Comparison of ENCODE assay signal across 24 mouse cellular contexts in the genomic region with DNA sequence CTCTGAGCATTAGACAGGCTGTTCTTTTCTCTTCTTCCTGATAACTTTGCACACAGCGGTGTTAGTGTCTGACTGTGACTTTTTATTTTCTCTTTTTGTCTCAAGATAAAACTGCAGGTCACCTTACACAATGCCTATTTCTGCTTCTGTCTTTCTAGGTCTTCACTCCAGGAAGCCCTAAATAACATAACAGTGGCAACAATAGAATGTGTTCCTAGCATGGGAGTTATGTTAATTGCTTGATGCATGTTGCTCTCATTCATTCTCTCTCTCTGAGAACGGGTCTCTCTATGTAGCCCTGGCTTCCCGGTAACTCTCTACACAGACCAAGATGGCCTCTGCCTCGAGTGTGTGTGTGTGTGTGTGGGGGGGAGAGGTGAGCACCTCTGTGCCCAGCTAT. TPM values are rescaled to one million over a fixed set of nuclear protein-coding genes. Genes with fewer than 3 reads are reported as not detected.
"Had no signal": no experiment of that assay in that cellular context is flagged by ENCODE, and none has a peak within 500 bp of the region (broad histone marks: within the 10 kb centered on the region; RNA-seq: fewer than 3 reads in every experiment).

No protein-coding gene starts in this region.

- H3K9me3 ChIP-seq: midbrain, embryonic 10.5 days; midbrain, embryonic 12.5 days; neural tube, embryonic 13.5 days; neural tube, embryonic 15.5 days had no signal

- DNase-seq: lung, adult 18-20 months; lung, embryonic 14.5 days; lung, postnatal 10 days; lung, postnatal 4 days; midbrain, embryonic 14.5 days; right cerebral cortex, postnatal 14 days; thymus, adult 18-20 months; thymus, postnatal 14 days; thymus, postnatal 36 days had no signal

- H3K36me3 ChIP-seq: midbrain, embryonic 10.5 days; midbrain, embryonic 12.5 days; neural tube, embryonic 13.5 days; neural tube, embryonic 15.5 days had no signal

- H3K27me3 ChIP-seq: neural tube, embryonic 13.5 days; neural tube, embryonic 15.5 days had no signal

- H3K27ac ChIP-seq: midbrain, embryonic 10.5 days; midbrain, embryonic 12.5 days; neural tube, embryonic 13.5 days; neural tube, embryonic 15.5 days had no signal

- H3K9ac ChIP-seq: lung, embryonic 14.5 days; midbrain, embryonic 12.5 days; neural tube, embryonic 13.5 days; neural tube, embryonic 15.5 days had no signal

- H3K4me3 ChIP-seq: midbrain, embryonic 10.5 days; midbrain, embryonic 12.5 days; myocyte; neural tube, embryonic 13.5 days; neural tube, embryonic 15.5 days had no signal

RNA-seq across cellular contexts. Expression of a gene that starts 50.5 kb away (rescaled TPM):
- total RNA-seq: megakaryocyte, adult 5-6 weeks; megakaryocyte-erythroid progenitor cell, adult 5-6 weeks had no signal
- polyA plus RNA-seq: liver, embryonic 16.5 days; lung, embryonic 14.5 days; lung, embryonic 16.5 days; midbrain, embryonic 10.5 days; midbrain, embryonic 12.5 days; midbrain, embryonic 14.5 days; midbrain, embryonic 16.5 days; myocyte; neural tube, embryonic 11.5 days; neural tube, embryonic 13.5 days; neural tube, embryonic 15.5 days; spleen, adult 2 months; stomach, embryonic 14.5 days; stomach, embryonic 16.5 days; thymus, postnatal 0 days had no signal
